In the genomic region with DNA sequence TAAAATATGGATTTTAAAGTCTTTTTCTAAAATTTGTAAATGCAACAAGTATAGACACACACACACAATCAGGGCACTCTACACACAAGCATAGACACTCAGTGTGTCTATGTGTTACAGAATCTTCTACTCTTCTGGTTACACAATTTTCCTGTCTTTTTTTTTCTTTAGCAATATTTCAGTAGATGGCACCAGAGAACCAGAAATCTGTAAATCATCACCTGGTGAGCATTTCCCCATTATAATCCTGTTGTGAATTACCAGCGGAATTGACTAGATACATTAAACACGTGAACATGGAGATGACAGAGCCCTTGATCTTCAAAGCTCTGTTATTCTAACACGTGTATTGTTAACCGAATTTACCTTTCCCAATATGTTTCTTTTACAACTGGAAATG, we compare ENCODE assay signal across 11 mouse cellular contexts. TPM values are rescaled to one million over a fixed set of nuclear protein-coding genes. Genes with fewer than 3 reads are reported as not detected.
A peak's percentile ranks its signal among the peaks of the same experiment; 100 is the strongest.
DNase-seq lines count a peak whose midpoint lies in the region; ATAC-seq and TF ChIP-seq lines count a peak whose summit lies in the region.
"Had no signal": no experiment of that assay in that cellular context is flagged by ENCODE, and none has a peak within 500 bp of the region (broad histone marks: within the 10 kb centered on the region; RNA-seq: fewer than 3 reads in every experiment).

No protein-coding gene starts in this region.

- no peak overlapping the region for H3K4me2 ChIP-seq in hindbrain, embryonic 11.5 days (replicated peaks; ENCODE audit: low read depth, low read length)
- H3K4me2 ChIP-seq in hindbrain, postnatal 0 days (ENCODE audit: low read depth, low read length): no peak overlapping the region
- H3K4me2 ChIP-seq: heart, embryonic 13.5 days; liver, embryonic 12.5 days had no signal

- ATAC-seq in hindbrain, embryonic 11.5 days (ENCODE audit: low FRiP score): no peak
- no peak for ATAC-seq in hindbrain, postnatal 0 days
- ATAC-seq: liver, embryonic 12.5 days had no signal

- DNase-seq in hindbrain, embryonic 11.5 days (ENCODE audit: low spot score): peak; percentile 7
- no peak for DNase-seq in hindbrain, embryonic 10.5 days (ENCODE audit: low spot score)
- peak; percentile 70 for DNase-seq in thymus, postnatal 0 days (ENCODE audit: low spot score)
- no peak for DNase-seq in thymus, postnatal 14 days
- peak; percentile 70 for DNase-seq in hindbrain, postnatal 0 days (ENCODE audit: low spot score)
- DNase-seq in adrenal gland, postnatal 10 days: no peak
- no peak for DNase-seq in heart, postnatal 36 days
- no peak for DNase-seq in ovary, adult 18-20 months (ENCODE audit: low spot score)
- DNase-seq: thymus, postnatal 36 days had no signal

- H3K27me3 ChIP-seq in hindbrain, embryonic 11.5 days (ENCODE audit: control insufficient read depth, insufficient read depth, low read length): no peaks in the 10 kb centered on the region
- no peaks in the 10 kb centered on the region for H3K27me3 ChIP-seq in hindbrain, embryonic 10.5 days (ENCODE audit: insufficient read depth, poor library complexity, severe bottlenecking)
- H3K27me3 ChIP-seq in hindbrain, postnatal 0 days (ENCODE audit: insufficient read depth, low read length): no peaks in the 10 kb centered on the region
- H3K27me3 ChIP-seq: heart, embryonic 13.5 days; liver, embryonic 12.5 days had no signal

- no peak overlapping the region for H3K4me3 ChIP-seq in hindbrain, embryonic 11.5 days (ENCODE audit: low read depth, low read length)
- H3K4me3 ChIP-seq in hindbrain, embryonic 10.5 days: no peak overlapping the region
- H3K4me3 ChIP-seq in hindbrain, postnatal 0 days (ENCODE audit: low read length): no peak overlapping the region
- H3K4me3 ChIP-seq: heart, embryonic 13.5 days; liver, embryonic 12.5 days had no signal

- peak; percentile 57 for TF ChIP-seq CTCF in hindbrain, postnatal 0 days (IDR thresholded peaks at IDR 0.05; ENCODE audit: low read depth)

- intact Hi-C loops in heart, postnatal 36 days (cut with DNase I): no loop called here

- WGBS in hindbrain, embryonic 11.5 days: 57% methylated on average over 4 of the region's 4 CpGs
- WGBS in hindbrain, embryonic 10.5 days: 70% methylated on average over 4 of the region's 4 CpGs
- 34% methylated on average over 4 of the region's 4 CpGs for WGBS in hindbrain, postnatal 0 days

- H3K4me1 ChIP-seq in hindbrain, embryonic 11.5 days (replicated peaks; ENCODE audit: control insufficient read depth, insufficient read depth, low read length): no peaks in the 10 kb centered on the region
- peaks cover 6% of the 10 kb centered on the region; the same call in 1 of the 2 replicates for H3K4me1 ChIP-seq in hindbrain, embryonic 10.5 days (replicated peaks)
- no peaks in the 10 kb centered on the region for H3K4me1 ChIP-seq in hindbrain, postnatal 0 days (ENCODE audit: insufficient read depth, low read length)
- H3K4me1 ChIP-seq: liver, embryonic 12.5 days had no signal

- H3K9ac ChIP-seq in hindbrain, embryonic 11.5 days (ENCODE audit: low read depth, low read length): no peak overlapping the region
- H3K9ac ChIP-seq in hindbrain, postnatal 0 days (replicated peaks; ENCODE audit: low read length): no peak overlapping the region
- H3K9ac ChIP-seq: heart, embryonic 13.5 days; liver, embryonic 12.5 days had no signal

- no peak overlapping the region for H3K27ac ChIP-seq in hindbrain, embryonic 11.5 days (ENCODE audit: low read depth, low read length)
- H3K27ac ChIP-seq in hindbrain, embryonic 10.5 days: no peak overlapping the region
- no peak overlapping the region for H3K27ac ChIP-seq in hindbrain, postnatal 0 days
- H3K27ac ChIP-seq: heart, embryonic 13.5 days; liver, embryonic 12.5 days had no signal

- H3K9me3 ChIP-seq in hindbrain, embryonic 11.5 days (ENCODE audit: control insufficient read depth, low read length): no peaks in the 10 kb centered on the region
- H3K9me3 ChIP-seq in hindbrain, embryonic 10.5 days: no peaks in the 10 kb centered on the region
- no peaks in the 10 kb centered on the region for H3K9me3 ChIP-seq in hindbrain, postnatal 0 days (ENCODE audit: low read length)
- H3K9me3 ChIP-seq: heart, embryonic 13.5 days; liver, embryonic 12.5 days had no signal

- H3K36me3 ChIP-seq in hindbrain, embryonic 11.5 days (ENCODE audit: control insufficient read depth, insufficient read depth, low read length): no peaks in the 10 kb centered on the region
- no peaks in the 10 kb centered on the region for H3K36me3 ChIP-seq in hindbrain, embryonic 10.5 days
- no peaks in the 10 kb centered on the region for H3K36me3 ChIP-seq in hindbrain, postnatal 0 days (ENCODE audit: insufficient read depth, low read length)
- H3K36me3 ChIP-seq: heart, embryonic 13.5 days; liver, embryonic 12.5 days had no signal

RNA-seq across cellular contexts. Expression of gene Ptprc, which starts 45.4 kb away (rescaled TPM):
- 1.7 and 2.2 TPM in 2 replicates for polyA plus RNA-seq in hindbrain, embryonic 11.5 days (2014; fragmentation: Nextera tagmentation; extraction: Ambion mirVana)
- polyA plus RNA-seq in hindbrain, embryonic 10.5 days (2016; fragmentation: Nextera tagmentation; extraction: Ambion mirVana): 1.3 and 1.4 TPM in 2 replicates
- 408 and 445 TPM in 2 replicates for polyA plus RNA-seq in thymus, postnatal 0 days (2015; fragmentation: Nextera tagmentation; extraction: Ambion mirVana)
- total RNA-seq in hindbrain, postnatal 0 days (2014; rRNA removed): 1.2 and 2.0 TPM in 2 replicates
- polyA plus RNA-seq in hindbrain, postnatal 0 days (2015; fragmentation: Nextera tagmentation; extraction: Ambion mirVana): 1.2 and 1.3 TPM in 2 replicates
- 10 to 100 TPM; 17.0 to 22.4 TPM for total RNA-seq in adrenal gland, postnatal 10 days (2021)
- 1 to 10 TPM; 4.6 to 7.5 TPM for total RNA-seq in heart, postnatal 36 days (2021)

Comparison
In these comparisons a context has a peak if more than half of its experiments do, and no peak if none do; other contexts are left out.
1. DNase-seq: peak in hindbrain, embryonic 11.5 days (single experiment), thymus, postnatal 0 days (single experiment) and hindbrain, postnatal 0 days (single experiment); none in hindbrain, embryonic 10.5 days (single experiment), thymus, postnatal 14 days (single experiment), adrenal gland, postnatal 10 days (single experiment), heart, postnatal 36 days (0 of 2) and ovary, adult 18-20 months (single experiment).
2. RNA of gene Ptprc, which starts 45.4 kb away (polyA plus RNA-seq): 408 to 445 TPM in thymus, postnatal 0 days; 1.7 to 2.2 TPM in hindbrain, embryonic 11.5 days, 1.3 to 1.4 TPM in hindbrain, embryonic 10.5 days and 1.2 to 1.3 TPM in hindbrain, postnatal 0 days; every median in the first group is over 100 times any median in the second.